Mouse (Mus musculus): Measurements from ENCODE around the gene Cdc42se2.

- no peak for TF ChIP-seq POLR2A (IDR thresholded peaks at IDR 0.05; ENCODE audit: extremely low read depth, insufficient read depth, low read length)
- TF ChIP-seq CTCF (IDR thresholded peaks at IDR 0.05; ENCODE audit: low read depth, low read length) = no peak
Observed at GRCm38 (mm10) chr11:54786858-54787487, 502 bp downstream of the Cdc42se2 start.
